Mouse (Mus musculus): ENCODE measurements around the gene Gtf2a1. TPM values are rescaled to one million over a fixed set of nuclear protein-coding genes. Genes with fewer than 3 reads are reported as not detected.

The Gtf2a1 gene
- total and polyA plus RNA-seq, 3 experiments, result 19.2 to 34.5 (median 25.7) TPM

DNA sequence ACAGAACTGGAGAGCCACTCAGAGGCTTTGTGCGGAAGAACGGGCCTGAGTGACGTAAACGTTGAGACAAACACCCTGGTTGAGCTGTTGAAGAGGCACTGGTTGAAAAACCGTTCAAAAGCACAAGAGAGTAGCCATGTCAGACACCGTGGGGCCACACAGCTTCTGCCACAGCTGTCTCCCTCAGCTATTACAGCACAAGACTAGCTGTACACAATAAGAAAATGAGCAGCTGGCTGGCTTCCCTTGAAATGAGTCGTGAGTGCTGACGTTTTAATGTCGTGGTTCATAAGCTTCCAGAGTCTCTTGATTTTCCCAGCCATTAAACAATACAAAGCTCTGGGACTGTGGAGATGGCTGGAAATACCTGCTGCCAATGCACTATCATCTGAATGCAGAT lies 40.8 kb downstream of the Gtf2a1 start:
- no peak overlapping the region for H3K27ac ChIP-seq (ENCODE audit: insufficient read depth, low read depth)
- no peak for DNase-seq (ENCODE audit: extremely low read depth)
- in situ Hi-C loops (cut with MboI; ENCODE audit: low pct_ligation_motif_present, low pct_unique_long_range_greater_than_20kb, low sequenced_read_pairs), result loop anchor here (25.0 kb wide), 1 partner anchor 137 kb away; no protein-coding TSS in a partner anchor
- H3K4me2 ChIP-seq (ENCODE audit: insufficient read depth, low read depth, poor library complexity, severe bottlenecking), result no peak overlapping the region
- H3K27me3 ChIP-seq (replicated peaks), result no peaks in the 10 kb centered on the region
- H3K4me1 ChIP-seq (ENCODE audit: control insufficient read depth in 1 of 2, insufficient read depth in 2 of 2), result no peaks in the 10 kb centered on the region
- dilution Hi-C loops (cut with MboI; ENCODE audit: extremely low pct_ligation_motif_present, extremely low pct_unique_long_range_greater_than_20kb, low sequenced_read_pairs), result no loop called here
- H3K79me2 ChIP-seq (replicated peaks; ENCODE audit: control insufficient read depth, extremely low read depth, insufficient read depth, poor library complexity, severe bottlenecking), result no peaks in the 10 kb centered on the region
- H3K36me3 ChIP-seq (replicated peaks in 1 of 2; ENCODE audit: control insufficient read depth in 1 of 2, insufficient read depth in 1 of 2, low read length in 1 of 2), result peaks cover 0 to 11% of the 10 kb centered on the region in 2 experiments
- H3K9me3 ChIP-seq (replicated peaks; ENCODE audit: low read length), result no peaks in the 10 kb centered on the region
- TF ChIP-seq KAT2A (IDR thresholded peaks at IDR 0.05; ENCODE audit: insufficient replicate concordance, low read length), result no peak
- TF ChIP-seq NELFE (IDR thresholded peaks at IDR 0.05; ENCODE audit: low read depth, low read length), result no peak
- TF ChIP-seq NRF1 (IDR thresholded peaks at IDR 0.05; ENCODE audit: low read depth, low read length), result no peak
- no peak for TF ChIP-seq IRF4 (IDR thresholded peaks at IDR 0.05; ENCODE audit: low read depth, low read length)
- TF ChIP-seq ZMIZ1 (IDR thresholded peaks at IDR 0.05; ENCODE audit: low read depth, low read length), result no peak
- TF ChIP-seq POLR2AphosphoS2 (IDR thresholded peaks at IDR 0.05; ENCODE audit: low read depth, low read length), result no peak
- TF ChIP-seq HCFC1 (IDR thresholded peaks at IDR 0.05; ENCODE audit: low read depth, low read length), result no peak
- TF ChIP-seq ETS1 (conservative IDR thresholded peaks at IDR 0.05; ENCODE audit: low read depth, low read length), result no peak
- no peak for TF ChIP-seq GABPA (IDR thresholded peaks at IDR 0.05; ENCODE audit: insufficient replicate concordance, low read depth, low read length)
- TF ChIP-seq CHD1 (IDR thresholded peaks at IDR 0.05; ENCODE audit: low read depth, low read length), result no peak
- TF ChIP-seq JUND (conservative IDR thresholded peaks at IDR 0.05; ENCODE audit: low read depth, low read length), result no peak
- no peak overlapping the region for H3K4me3 ChIP-seq (replicated peaks in 1 of 3; ENCODE audit: low read depth in 2 of 3, low read length in 2 of 3, poor library complexity in 1 of 3)
- H3K9ac ChIP-seq (ENCODE audit: insufficient read depth, low read depth), result no peak overlapping the region

DNA sequence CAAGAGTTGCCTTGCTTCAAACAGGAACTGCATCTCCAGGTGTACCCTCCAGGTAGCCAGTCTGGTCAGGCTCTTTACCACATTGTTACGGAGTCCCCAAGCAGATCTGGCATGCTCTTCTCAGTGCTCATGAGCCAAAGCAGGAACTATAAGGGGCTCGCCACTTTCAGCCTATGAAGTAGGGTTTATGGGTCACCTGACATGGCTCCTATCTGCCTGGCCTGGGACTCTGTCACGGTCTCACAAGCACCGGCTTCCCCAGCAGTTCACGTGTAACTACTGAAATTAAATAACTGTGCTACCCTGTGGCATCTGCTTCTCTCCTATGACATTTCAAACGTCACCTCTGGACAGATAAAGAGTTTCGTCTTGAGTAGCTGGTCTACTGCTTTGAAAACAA lies 50.1 kb downstream of the Gtf2a1 start:
- H3K9ac ChIP-seq (ENCODE audit: insufficient read depth, low read depth), result no peak overlapping the region
- H3K4me3 ChIP-seq (replicated peaks in 1 of 3; ENCODE audit: low read depth in 2 of 3, low read length in 2 of 3, poor library complexity in 1 of 3), result no peak overlapping the region
- peaks cover 0 to 5% of the 10 kb centered on the region in 2 experiments; a peak in 1 of 4 replicates for H3K4me1 ChIP-seq (ENCODE audit: control insufficient read depth in 1 of 2, insufficient read depth in 2 of 2)
- peak; percentile 16 for DNase-seq (ENCODE audit: extremely low read depth)
- dilution Hi-C loops (cut with MboI; ENCODE audit: extremely low pct_ligation_motif_present, extremely low pct_unique_long_range_greater_than_20kb, low sequenced_read_pairs), result no loop called here
- in situ Hi-C loops (cut with MboI; ENCODE audit: low pct_ligation_motif_present, low pct_unique_long_range_greater_than_20kb, low sequenced_read_pairs), result loop anchor here (25.0 kb wide), 1 partner anchor 128 kb away; no protein-coding TSS in a partner anchor
- TF ChIP-seq UBTF (IDR thresholded peaks at IDR 0.05; ENCODE audit: low read depth, low read length) (no peak), RCOR1 (conservative IDR thresholded peaks at IDR 0.05; ENCODE audit: low read depth, low read length) (no peak), ZKSCAN1 (IDR thresholded peaks at IDR 0.05; ENCODE audit: borderline replicate concordance, low read depth, low read length) (no peak), ZMIZ1 (IDR thresholded peaks at IDR 0.05; ENCODE audit: low read depth, low read length) (no peak), ZC3H11A (IDR thresholded peaks at IDR 0.05; ENCODE audit: low read depth, low read length) (no peak), CHD2 (IDR thresholded peaks at IDR 0.05; ENCODE audit: low read length) (no peak), MAX (IDR thresholded peaks at IDR 0.05; ENCODE audit: low read length) (0 out of 2 replicates have a peak, but pooled peaks have one; percentile 16), HCFC1 (IDR thresholded peaks at IDR 0.05; ENCODE audit: low read depth, low read length) (no peak), BHLHE40 (IDR thresholded peaks at IDR 0.05; ENCODE audit: low read depth, low read length) (peak; percentile 60), ELF1 (IDR thresholded peaks at IDR 0.05; ENCODE audit: low read depth, low read length) (no peak)
- H3K79me2 ChIP-seq (replicated peaks; ENCODE audit: control insufficient read depth, extremely low read depth, insufficient read depth, poor library complexity, severe bottlenecking), result no peaks in the 10 kb centered on the region
- no peak overlapping the region for H3K4me2 ChIP-seq (ENCODE audit: insufficient read depth, low read depth, poor library complexity, severe bottlenecking)
- H3K9me3 ChIP-seq (replicated peaks; ENCODE audit: low read length), result peaks cover 3% of the 10 kb centered on the region
- H3K27ac ChIP-seq (ENCODE audit: insufficient read depth, low read depth), result no peak overlapping the region
- no peaks in the 10 kb centered on the region for H3K27me3 ChIP-seq (replicated peaks)
- H3K36me3 ChIP-seq (replicated peaks in 1 of 2; ENCODE audit: control insufficient read depth in 1 of 2, insufficient read depth in 1 of 2, low read length in 1 of 2), result no peaks in the 10 kb centered on the region
